Mouse (Mus musculus) CH12.LX (cell line): Measurements from ENCODE around the gene Rab11a. TPM values are rescaled to one million over a fixed set of nuclear protein-coding genes. Genes with fewer than 3 reads are reported as not detected.

Experiments
- DNase-seq: peaks from one replicate; pipeline ENCODE4 v3.0.0-alpha.2; 2013; ENCODE audit errors: extremely low read depth
- H3K27ac ChIP-seq: 2 replicates; pipeline ENCODE4 v1.5.1; 2012; ENCODE audit warnings: low read depth, mild to moderate bottlenecking, control low read depth, moderate library complexity; ENCODE audit not compliant: insufficient read depth
- H3K27me3 ChIP-seq: replicated peaks from 2 replicates; pipeline ENCODE3; 2012; ENCODE audit warnings: inconsistent platforms
- H3K36me3 ChIP-seq, 2 experiments: replicated peaks in 1 of 2; 2 replicates each; pipeline versions ENCODE3 to v1.6.1; 2012; ENCODE audit warnings: inconsistent platforms in 1 of 2, low read length in 1 of 2, mild to moderate bottlenecking in 1 of 2, mixed read lengths in 1 of 2, moderate library complexity in 1 of 2; ENCODE audit not compliant: control insufficient read depth in 1 of 2, insufficient read depth in 1 of 2
- H3K4me1 ChIP-seq, 2 experiments: 2 replicates each; pipeline ENCODE4 v1.6.1; 2012; ENCODE audit warnings: inconsistent platforms in 1 of 2, moderate library complexity in 1 of 2; ENCODE audit not compliant: insufficient read depth in 2 of 2, control insufficient read depth in 1 of 2
- H3K4me2 ChIP-seq: 2 replicates; pipeline ENCODE4 v1.6.1; 2012; ENCODE audit warnings: low read depth, mild to moderate bottlenecking, control low read depth; ENCODE audit not compliant: poor library complexity, insufficient read depth, severe bottlenecking
- H3K4me3 ChIP-seq, 3 experiments: fragments of 150-350 bp in 1 of 3; sonication (generic) in 1 of 3; replicated peaks in 1 of 3; 2 replicates each; pipeline versions ENCODE3 to v1.5.1; 2011 to 2012; ENCODE audit warnings: low read depth in 2 of 3, low read length in 2 of 3, mild to moderate bottlenecking in 2 of 3, moderate library complexity in 2 of 3, control low read depth in 1 of 3, improper control_type of control experiment in 1 of 3, inconsistent platforms in 1 of 3, mixed read lengths in 1 of 3; ENCODE audit not compliant: poor library complexity in 1 of 3
- H3K79me2 ChIP-seq: replicated peaks from 2 replicates; pipeline ENCODE4 v1.6.1; 2012; ENCODE audit warnings: mild to moderate bottlenecking, moderate library complexity; ENCODE audit not compliant: control insufficient read depth, poor library complexity, insufficient read depth, severe bottlenecking; ENCODE audit errors: extremely low read depth
- H3K9ac ChIP-seq: 2 replicates; pipeline ENCODE4 v1.6.1; 2012; ENCODE audit warnings: low read depth, mild to moderate bottlenecking, control low read depth, moderate library complexity; ENCODE audit not compliant: insufficient read depth
- H3K9me3 ChIP-seq: replicated peaks from 2 replicates; pipeline ENCODE3; 2012; ENCODE audit warnings: low read length, inconsistent platforms, mixed read lengths
- BHLHE40 ChIP-seq: IDR thresholded peaks from 2 replicates; pipeline ENCODE4 v1.6.1; 2011; ENCODE audit warnings: mild to moderate bottlenecking, low read depth, low read length, improper control_type of control experiment
- CHD1 ChIP-seq: IDR thresholded peaks from 2 replicates; pipeline ENCODE4 v1.6.1; 2012; ENCODE audit warnings: low read depth, low read length, improper control_type of control experiment, inconsistent platforms
- CHD2 ChIP-seq: IDR thresholded peaks from 2 replicates; pipeline ENCODE4 v1.6.1; 2011; ENCODE audit warnings: low read length, improper control_type of control experiment
- CTCF ChIP-seq, 2 experiments: IDR thresholded peaks in 1 of 2; conservative IDR thresholded peaks in 1 of 2; 2 replicates each; pipeline ENCODE4 v1.5.1; 2011 to 2012; ENCODE audit warnings: low read depth in 2 of 2, low read length in 2 of 2, improper control_type of control experiment in 1 of 2, inconsistent platforms in 1 of 2, mild to moderate bottlenecking in 1 of 2, moderate library complexity in 1 of 2
- E2F4 ChIP-seq: IDR thresholded peaks from 2 replicates; pipeline ENCODE4 v1.6.1; 2011; ENCODE audit warnings: low read depth, low read length, improper control_type of control experiment; ENCODE audit not compliant: insufficient replicate concordance
- ELF1 ChIP-seq: IDR thresholded peaks from 2 replicates; pipeline ENCODE4 v1.6.1; 2014; ENCODE audit warnings: low read depth, mild to moderate bottlenecking, inconsistent platforms, low read length, improper control_type of control experiment
- EP300 ChIP-seq: IDR thresholded peaks from 2 replicates; pipeline ENCODE4 v1.6.1; 2011; ENCODE audit warnings: low read length, improper control_type of control experiment
- ETS1 ChIP-seq: conservative IDR thresholded peaks from 2 replicates; pipeline ENCODE4 v1.6.1; 2012; ENCODE audit warnings: low read depth, mild to moderate bottlenecking, inconsistent platforms, low read length, improper control_type of control experiment, moderate library complexity
- GABPA ChIP-seq: IDR thresholded peaks from 2 replicates; pipeline ENCODE4 v1.6.1; 2012; ENCODE audit warnings: low read depth, low read length, improper control_type of control experiment, inconsistent platforms; ENCODE audit not compliant: insufficient replicate concordance
- HCFC1 ChIP-seq: IDR thresholded peaks from 2 replicates; pipeline ENCODE4 v1.6.1; 2012; ENCODE audit warnings: low read depth, mild to moderate bottlenecking, inconsistent platforms, low read length, improper control_type of control experiment
- IRF4 ChIP-seq: IDR thresholded peaks from 2 replicates; pipeline ENCODE4 v1.6.1; 2014; ENCODE audit warnings: low read depth, mild to moderate bottlenecking, inconsistent platforms, low read length, improper control_type of control experiment
- JUN ChIP-seq: IDR thresholded peaks from 2 replicates; pipeline ENCODE4 v1.6.1; 2011; ENCODE audit warnings: low read depth, mild to moderate bottlenecking, low read length, improper control_type of control experiment, moderate library complexity; ENCODE audit not compliant: insufficient read depth
- JUND ChIP-seq: conservative IDR thresholded peaks from 2 replicates; pipeline ENCODE4 v1.6.1; 2011; ENCODE audit warnings: low read depth, low read length, improper control_type of control experiment
- KAT2A ChIP-seq: IDR thresholded peaks from 2 replicates; pipeline ENCODE4 v1.6.1; 2012; ENCODE audit warnings: low read length, improper control_type of control experiment, inconsistent platforms; ENCODE audit not compliant: insufficient replicate concordance
- MAFK ChIP-seq: IDR thresholded peaks from 2 replicates; pipeline ENCODE4 v1.6.1; 2011; ENCODE audit warnings: low read length, improper control_type of control experiment; ENCODE audit not compliant: insufficient replicate concordance
- MAX ChIP-seq: IDR thresholded peaks from 2 replicates; pipeline ENCODE4 v1.6.1; 2011; ENCODE audit warnings: low read length, improper control_type of control experiment
- MAZ ChIP-seq: IDR thresholded peaks from 2 replicates; pipeline ENCODE4 v1.6.1; 2012; ENCODE audit warnings: low read depth, mild to moderate bottlenecking, inconsistent platforms, low read length, improper control_type of control experiment, moderate library complexity
- MEF2A ChIP-seq: IDR thresholded peaks from 2 replicates; pipeline ENCODE4 v1.6.1; 2014; ENCODE audit warnings: low read depth, mild to moderate bottlenecking, inconsistent platforms, low read length, improper control_type of control experiment, borderline replicate concordance
- MXI1 ChIP-seq: IDR thresholded peaks from 2 replicates; pipeline ENCODE4 v1.6.1; 2011; ENCODE audit warnings: mild to moderate bottlenecking, low read depth, low read length, improper control_type of control experiment
- MYC ChIP-seq: IDR thresholded peaks from 2 replicates; pipeline ENCODE4 v1.6.1; 2011; ENCODE audit warnings: low read depth, mild to moderate bottlenecking, improper control_type of control experiment, low read length
- NELFE ChIP-seq: IDR thresholded peaks from 2 replicates; pipeline ENCODE4 v1.6.1; 2011; ENCODE audit warnings: low read depth, low read length, improper control_type of control experiment
- NRF1 ChIP-seq: IDR thresholded peaks from 2 replicates; pipeline ENCODE4 v1.6.1; 2014; ENCODE audit warnings: low read depth, mild to moderate bottlenecking, inconsistent platforms, low read length, improper control_type of control experiment, moderate library complexity
- PAX5 ChIP-seq: IDR thresholded peaks from 2 replicates; pipeline ENCODE4 v1.6.1; 2012; ENCODE audit warnings: low read length, inconsistent platforms, mixed read lengths
- POLR2A ChIP-seq: IDR thresholded peaks from 2 replicates; pipeline ENCODE4 v1.6.1; 2011; ENCODE audit warnings: low read depth, mild to moderate bottlenecking, improper control_type of control experiment, low read length
- POLR2AphosphoS2 ChIP-seq: IDR thresholded peaks from 2 replicates; pipeline ENCODE4 v1.6.1; 2011; ENCODE audit warnings: low read depth, low read length, improper control_type of control experiment
- RAD21 ChIP-seq: IDR thresholded peaks from 2 replicates; pipeline ENCODE4 v1.6.1; 2011; ENCODE audit warnings: low read depth, mild to moderate bottlenecking, low read length, improper control_type of control experiment, moderate library complexity
- RCOR1 ChIP-seq: conservative IDR thresholded peaks from 2 replicates; pipeline ENCODE4 v1.6.1; 2012; ENCODE audit warnings: low read depth, mild to moderate bottlenecking, inconsistent platforms, low read length, improper control_type of control experiment
- SIN3A ChIP-seq: IDR thresholded peaks from 2 replicates; pipeline ENCODE4 v1.6.1; 2012; ENCODE audit warnings: low read length, improper control_type of control experiment, inconsistent platforms
- SMC3 ChIP-seq: IDR thresholded peaks from 2 replicates; pipeline ENCODE4 v1.6.1; 2011; ENCODE audit warnings: low read depth, low read length, improper control_type of control experiment
- TBP ChIP-seq: conservative IDR thresholded peaks from 2 replicates; pipeline ENCODE4 v1.6.1; 2011; ENCODE audit warnings: low read depth, low read length, improper control_type of control experiment
- TCF12 ChIP-seq: IDR thresholded peaks from 2 replicates; pipeline ENCODE4 v1.6.1; 2014; ENCODE audit warnings: low read depth, mild to moderate bottlenecking, inconsistent platforms, low read length, improper control_type of control experiment
- UBTF ChIP-seq: IDR thresholded peaks from 2 replicates; pipeline ENCODE4 v1.6.1; 2012; ENCODE audit warnings: low read depth, mild to moderate bottlenecking, inconsistent platforms, low read length, improper control_type of control experiment, moderate library complexity
- USF1 ChIP-seq: IDR thresholded peaks from 2 replicates; pipeline ENCODE4 v1.6.1; 2014; ENCODE audit warnings: low read depth, mild to moderate bottlenecking, inconsistent platforms, low read length, improper control_type of control experiment
- USF2 ChIP-seq: conservative IDR thresholded peaks from 2 replicates; pipeline ENCODE4 v1.6.1; 2011; ENCODE audit warnings: low read depth, low read length, improper control_type of control experiment
- ZC3H11A ChIP-seq: IDR thresholded peaks from 2 replicates; pipeline ENCODE4 v1.6.1; 2012; ENCODE audit warnings: low read depth, mild to moderate bottlenecking, inconsistent platforms, low read length, improper control_type of control experiment
- ZKSCAN1 ChIP-seq: IDR thresholded peaks from 2 replicates; pipeline ENCODE4 v1.6.1; 2012; ENCODE audit warnings: low read depth, inconsistent platforms, low read length, improper control_type of control experiment, borderline replicate concordance
- ZMIZ1 ChIP-seq: IDR thresholded peaks from 2 replicates; pipeline ENCODE4 v1.6.1; 2012; ENCODE audit warnings: low read depth, mild to moderate bottlenecking, inconsistent platforms, low read length, improper control_type of control experiment
- ZNF384 ChIP-seq: IDR thresholded peaks from 2 replicates; pipeline ENCODE4 v1.6.1; 2012; ENCODE audit warnings: low read depth, low read length, improper control_type of control experiment, inconsistent platforms
- dilution Hi-C: fragments of 300-500 bp; cut with MboI; formaldehyde crosslinking; loops from 2 replicates; pipeline ENCODE4 v1.14.3; 2020; ENCODE audit warnings: low sequenced_read_pairs; ENCODE audit not compliant: extremely low pct_unique_long_range_greater_than_20kb, extremely low pct_ligation_motif_present
- in situ Hi-C: fragments of 300-500 bp; cut with MboI; formaldehyde crosslinking; loops from 3 replicates; pipeline ENCODE4 v1.14.3; 2019; ENCODE audit warnings: low sequenced_read_pairs, low pct_ligation_motif_present, low pct_unique_long_range_greater_than_20kb, mixed read lengths
- polyA plus RNA-seq: library from polyadenylated mRNA; unstranded; fragments of >175 nt; gene quantifications from 2 replicates; pipeline ENCODE4 v1.2.1, GENCODE M21; 2012; ENCODE audit warnings: low read depth; ENCODE audit not compliant: insufficient read length
- total RNA-seq, 2 experiments: library from RNA; depleted of rRNA; stranded (reverse); fragments of 300-350 nt in 1 of 2; fragments of >200 nt in 1 of 2; gene quantifications; 2 replicates each; pipeline ENCODE4 v1.2.3; 2012 to 2014

Rab11a gene
- total RNA-seq (2012; rRNA removed) (86.0 and 109 TPM in 2 replicates), total RNA-seq (2014; rRNA removed) (168 TPM in 2 replicates), polyA plus RNA-seq (189 and 193 TPM in 2 replicates)

- peaks cover 0 to 2% of the 10 kb centered on the region in 2 experiments for H3K36me3 ChIP-seq
- H3K9ac ChIP-seq = peak within 1 kb of the TSS; percentile 86
- DNase-seq = peak; percentile 93
- in situ Hi-C loops = no loop called here
- H3K4me3 ChIP-seq = peak within 1 kb of the TSS; percentile 87 to 94 (median 87)
- H3K79me2 ChIP-seq = peaks cover 27% of the 10 kb centered on the region
- TF ChIP-seq TCF12 = peak; percentile 82
- peak; percentile 90 for TF ChIP-seq MAZ
- peak in 1 of 2 experiments; percentile 30; a peak in 2 of 4 replicates for TF ChIP-seq CTCF (conservative IDR thresholded peaks at IDR 0.05 in 1 of 2, IDR thresholded peaks at IDR 0.05 in 1 of 2; ENCODE audit: low read depth in 2 of 2, low read length in 2 of 2)
- peak; percentile 88 for TF ChIP-seq UBTF
- TF ChIP-seq RCOR1 = 0 out of 2 replicates have a peak, but pooled peaks have one; percentile 22
- TF ChIP-seq RAD21 = no peak
- TF ChIP-seq POLR2A = peak; percentile 83
- 0 out of 2 replicates have a peak, but pooled peaks have one; percentile 10 for TF ChIP-seq ETS1
- TF ChIP-seq MEF2A = peak; percentile 34; the same call in 1 of the 2 replicates
- no peak for TF ChIP-seq GABPA
- no peak for TF ChIP-seq MYC
- TF ChIP-seq POLR2AphosphoS2 = no peak
- peak; percentile 85 for TF ChIP-seq MXI1
- no peak for TF ChIP-seq JUN
- 0 out of 2 replicates have a peak, but pooled peaks have one; percentile 12 for TF ChIP-seq SMC3
- no peak for TF ChIP-seq JUND
- TF ChIP-seq USF2 = no peak
- peak; percentile 93 for TF ChIP-seq SIN3A
- 0 out of 2 replicates have a peak, but pooled peaks have one; percentile 40 for TF ChIP-seq ZMIZ1
- TF ChIP-seq CHD2 = no peak
- TF ChIP-seq NELFE = peak; percentile 85
- TF ChIP-seq ZKSCAN1 = no peak
- TF ChIP-seq NRF1 = peak; percentile 67
- TF ChIP-seq IRF4 = peak; percentile 63
- peak; percentile 83 for TF ChIP-seq HCFC1
- TF ChIP-seq KAT2A = peak; percentile 77; the same call in 1 of the 2 replicates
- TF ChIP-seq MAX = no peak
- peak; percentile 97 for TF ChIP-seq MAFK
- no peak for TF ChIP-seq ZC3H11A
- no peak for TF ChIP-seq EP300
- TF ChIP-seq BHLHE40 = 0 out of 2 replicates have a peak, but pooled peaks have one; percentile 12
- 0 out of 2 replicates have a peak, but pooled peaks have one; percentile 75 for TF ChIP-seq E2F4
- TF ChIP-seq CHD1 = no peak
- TF ChIP-seq TBP = peak; percentile 100
- no peak for TF ChIP-seq USF1
- no peak for TF ChIP-seq ZNF384
- TF ChIP-seq PAX5 = no peak
- TF ChIP-seq ELF1 = peak; percentile 97
- H3K9me3 ChIP-seq = no peaks in the 10 kb centered on the region
- dilution Hi-C loops = no loop called here
- H3K4me1 ChIP-seq = peaks cover 8 to 54% of the 10 kb centered on the region in 2 experiments
- H3K27ac ChIP-seq = peak within 1 kb of the TSS; percentile 60
- no peaks in the 10 kb centered on the region for H3K27me3 ChIP-seq
- peak within 1 kb of the TSS; percentile 91 for H3K4me2 ChIP-seq
Measured at GRCm38 (mm10) chr9:64737406-64738201, at the start of gene Rab11a. Gene Rab11a (minus strand): TSS chr9:64737758.
